12 mouse cellular contexts compared by ENCODE assay signal in genomic region chr7:45369022-45369745, GRCm38 (mm10). TPM values are rescaled to one million over a fixed set of nuclear protein-coding genes. Genes with fewer than 3 reads are reported as not detected.
A peak's percentile ranks its signal among the peaks of the same experiment; 100 is the strongest.
DNase-seq lines count a peak whose midpoint lies in the region; ATAC-seq lines count a peak whose summit lies in the region.
"Had no signal": no experiment of that assay in that cellular context is flagged by ENCODE, and none has a peak within 500 bp of the region (broad histone marks: within the 10 kb centered on the region; RNA-seq: fewer than 3 reads in every experiment).

No protein-coding gene starts in this region.

- H3K9ac ChIP-seq in lung, embryonic 15.5 days: no peak overlapping the region
- peak overlapping the region; percentile 68; the same call in 1 of the 2 replicates for H3K9ac ChIP-seq in hindbrain, embryonic 16.5 days (ENCODE audit: low read depth, low read length)
- H3K9ac ChIP-seq in neural tube, embryonic 15.5 days (replicated peaks): no peak overlapping the region

- DNase-seq in heart, embryonic 10.5 days (ENCODE audit: low spot score): no peak
- no peak for DNase-seq in heart, postnatal 10 days
- DNase-seq in lung, postnatal 36 days: no peak
- DNase-seq in thymus, postnatal 14 days: no peak
- DNase-seq: thymus, postnatal 25 days had no signal

- peaks cover 50% of the 10 kb centered on the region for H3K27me3 ChIP-seq in heart, embryonic 10.5 days (ENCODE audit: insufficient read depth, poor library complexity, severe bottlenecking)
- peaks cover 48% of the 10 kb centered on the region for H3K27me3 ChIP-seq in lung, embryonic 15.5 days
- peaks cover 5% of the 10 kb centered on the region; the same call in 1 of the 2 replicates for H3K27me3 ChIP-seq in hindbrain, embryonic 16.5 days (replicated peaks; ENCODE audit: control insufficient read depth, insufficient read depth, low read length)
- peaks cover 7% of the 10 kb centered on the region; the same call in 1 of the 2 replicates for H3K27me3 ChIP-seq in neural tube, embryonic 15.5 days (replicated peaks)

- H3K27ac ChIP-seq in heart, embryonic 10.5 days: no peak overlapping the region
- H3K27ac ChIP-seq in lung, embryonic 15.5 days: no peak overlapping the region
- H3K27ac ChIP-seq in hindbrain, embryonic 16.5 days (ENCODE audit: low read depth, low read length): no peak overlapping the region
- H3K27ac ChIP-seq in neural tube, embryonic 15.5 days (replicated peaks): no peak overlapping the region
- H3K27ac ChIP-seq: kidney, embryonic 15.5 days had no signal

- intact Hi-C loops in heart, postnatal 10 days (cut with DNase I): no loop called here

- H3K4me2 ChIP-seq in lung, embryonic 15.5 days: peak overlapping the region; percentile 98; the same call in 1 of the 2 replicates
- H3K4me2 ChIP-seq in hindbrain, embryonic 16.5 days (ENCODE audit: low read length): peak overlapping the region; percentile 91
- peak overlapping the region; percentile 95 for H3K4me2 ChIP-seq in neural tube, embryonic 15.5 days

- ATAC-seq in lung, embryonic 15.5 days (ENCODE audit: borderline replicate concordance, extremely low read depth, low FRiP score, low TSS enrichment): no peak
- ATAC-seq in hindbrain, embryonic 16.5 days: no peak
- ATAC-seq in neural tube, embryonic 15.5 days (ENCODE audit: low FRiP score): no peak
- ATAC-seq in CD4-positive, CD25-positive, alpha-beta regulatory T cell, adult 4 months: no peak

- peaks cover 25% of the 10 kb centered on the region for H3K36me3 ChIP-seq in heart, embryonic 10.5 days
- peaks cover 18% of the 10 kb centered on the region for H3K36me3 ChIP-seq in lung, embryonic 15.5 days
- H3K36me3 ChIP-seq in hindbrain, embryonic 16.5 days (ENCODE audit: control insufficient read depth, insufficient read depth, low read length): peaks cover 6% of the 10 kb centered on the region
- peaks cover 18% of the 10 kb centered on the region for H3K36me3 ChIP-seq in neural tube, embryonic 15.5 days

- H3K4me1 ChIP-seq in heart, embryonic 10.5 days: peaks cover 45% of the 10 kb centered on the region
- H3K4me1 ChIP-seq in lung, embryonic 15.5 days: peaks cover 32% of the 10 kb centered on the region
- H3K4me1 ChIP-seq in hindbrain, embryonic 16.5 days (ENCODE audit: control insufficient read depth, insufficient read depth, low read depth, low read length): peaks cover 34% of the 10 kb centered on the region
- H3K4me1 ChIP-seq in neural tube, embryonic 15.5 days: peaks cover 55% of the 10 kb centered on the region

- 68% methylated on average over 16 of the region's 16 CpGs for WGBS in heart, embryonic 10.5 days
- WGBS in lung, embryonic 15.5 days: 75% methylated on average over 16 of the region's 16 CpGs
- WGBS in hindbrain, embryonic 16.5 days: 74% methylated on average over 16 of the region's 16 CpGs
- 72% methylated on average over 16 of the region's 16 CpGs for WGBS in neural tube, embryonic 15.5 days

- H3K9me3 ChIP-seq in heart, embryonic 10.5 days: no peaks in the 10 kb centered on the region
- H3K9me3 ChIP-seq in lung, embryonic 15.5 days: no peaks in the 10 kb centered on the region
- no peaks in the 10 kb centered on the region for H3K9me3 ChIP-seq in hindbrain, embryonic 16.5 days (ENCODE audit: control insufficient read depth, low read length)
- H3K9me3 ChIP-seq in neural tube, embryonic 15.5 days (replicated peaks): no peaks in the 10 kb centered on the region
- H3K9me3 ChIP-seq: kidney, embryonic 15.5 days had no signal

- H3K4me3 ChIP-seq in heart, embryonic 10.5 days: 0 out of 2 replicates have a peak overlapping the region, but pooled peaks have one; percentile 70
- H3K4me3 ChIP-seq in lung, embryonic 15.5 days: no peak overlapping the region
- peak overlapping the region; percentile 54 for H3K4me3 ChIP-seq in hindbrain, embryonic 16.5 days (ENCODE audit: low read length)
- H3K4me3 ChIP-seq in neural tube, embryonic 15.5 days (replicated peaks): peak overlapping the region; percentile 55

RNA-seq across cellular contexts. Expression of gene Lin7b, which starts 1.2 kb away (rescaled TPM):
- polyA plus RNA-seq in heart, embryonic 10.5 days (2016; fragmentation: Nextera tagmentation; extraction: Ambion mirVana): 0.59 and 1.4 TPM in 2 replicates
- total RNA-seq in heart, postnatal 10 days (2021): 1 to 10 TPM in 1 of 2 experiments, under 1 TPM in 1; 0.97 to 1.1 TPM
- 0.60 and 0.92 TPM in 2 replicates for polyA plus RNA-seq in lung, embryonic 15.5 days (2015; fragmentation: Nextera tagmentation; extraction: Ambion mirVana)
- polyA plus RNA-seq in hindbrain, embryonic 16.5 days (2015; fragmentation: Nextera tagmentation; extraction: Ambion mirVana): 41.4 and 70.3 TPM in 2 replicates
- 48.2 and 58.3 TPM in 2 replicates for polyA plus RNA-seq in neural tube, embryonic 15.5 days (2015; fragmentation: Nextera tagmentation; extraction: Ambion mirVana)
- polyA plus RNA-seq in CD4-positive, CD25-positive, alpha-beta regulatory T cell, adult 4 months (2017; shearing (Covaris generic)): not detected
- total RNA-seq: megakaryocyte progenitor cell, adult 5-6 weeks had no signal
- polyA plus RNA-seq: erythroblast, embryonic 14.5 days had no signal

RNA-seq across cellular contexts. Expression of gene Ppfia3, which starts 2.4 kb away (rescaled TPM):
- 2.4 and 2.9 TPM in 2 replicates for polyA plus RNA-seq in heart, embryonic 10.5 days (2016; fragmentation: Nextera tagmentation; extraction: Ambion mirVana)
- under 1 TPM; 0.22 to 0.31 TPM for total RNA-seq in heart, postnatal 10 days (2021)
- polyA plus RNA-seq in lung, embryonic 15.5 days (2015; fragmentation: Nextera tagmentation; extraction: Ambion mirVana): 3.1 TPM in 2 replicates
- 28.5 and 28.6 TPM in 2 replicates for polyA plus RNA-seq in hindbrain, embryonic 16.5 days (2015; fragmentation: Nextera tagmentation; extraction: Ambion mirVana)
- 27.3 and 29.5 TPM in 2 replicates for polyA plus RNA-seq in neural tube, embryonic 15.5 days (2015; fragmentation: Nextera tagmentation; extraction: Ambion mirVana)
- polyA plus RNA-seq in CD4-positive, CD25-positive, alpha-beta regulatory T cell, adult 4 months (2017; shearing (Covaris generic)): not detected
- total RNA-seq: megakaryocyte progenitor cell, adult 5-6 weeks had no signal

RNA-seq across cellular contexts. Expression of gene Snrnp70, which starts 26.4 kb away (rescaled TPM):
- polyA plus RNA-seq in heart, embryonic 10.5 days (2016; fragmentation: Nextera tagmentation; extraction: Ambion mirVana): 173 and 241 TPM in 2 replicates
- 100 to 1,000 TPM; 146 to 161 TPM for total RNA-seq in heart, postnatal 10 days (2021)
- polyA plus RNA-seq in lung, embryonic 15.5 days (2015; fragmentation: Nextera tagmentation; extraction: Ambion mirVana): 224 and 229 TPM in 2 replicates
- 144 and 161 TPM in 2 replicates for polyA plus RNA-seq in hindbrain, embryonic 16.5 days (2015; fragmentation: Nextera tagmentation; extraction: Ambion mirVana)
- polyA plus RNA-seq in neural tube, embryonic 15.5 days (2015; fragmentation: Nextera tagmentation; extraction: Ambion mirVana): 166 and 190 TPM in 2 replicates
- polyA plus RNA-seq in CD4-positive, CD25-positive, alpha-beta regulatory T cell, adult 4 months (2017; shearing (Covaris generic)): 100 to 1,000 TPM in 1 of 2 experiments, 10 to 100 TPM in 1; 82.1 to 130 TPM

RNA-seq across cellular contexts. Expression of gene Hrc, which starts 34.1 kb away (rescaled TPM):
- polyA plus RNA-seq in heart, embryonic 10.5 days (2016; fragmentation: Nextera tagmentation; extraction: Ambion mirVana): 17.9 and 31.4 TPM in 2 replicates
- 100 to 1,000 TPM; 320 to 351 TPM for total RNA-seq in heart, postnatal 10 days (2021)
- 1.7 and 2.3 TPM in 2 replicates for polyA plus RNA-seq in lung, embryonic 15.5 days (2015; fragmentation: Nextera tagmentation; extraction: Ambion mirVana)
- polyA plus RNA-seq in hindbrain, embryonic 16.5 days (2015; fragmentation: Nextera tagmentation; extraction: Ambion mirVana): 0.28 and 0.72 TPM in 2 replicates
- 0.75 and 0.79 TPM in 2 replicates for polyA plus RNA-seq in neural tube, embryonic 15.5 days (2015; fragmentation: Nextera tagmentation; extraction: Ambion mirVana)
- not detected for polyA plus RNA-seq in CD4-positive, CD25-positive, alpha-beta regulatory T cell, adult 4 months (2017; shearing (Covaris generic))
- total RNA-seq: megakaryocyte progenitor cell, adult 5-6 weeks had no signal
- polyA plus RNA-seq: erythroblast, embryonic 14.5 days had no signal

RNA-seq across cellular contexts. Expression of gene Trpm4, which starts 35.6 kb away (rescaled TPM):
- 13.5 and 15.2 TPM in 2 replicates for polyA plus RNA-seq in heart, embryonic 10.5 days (2016; fragmentation: Nextera tagmentation; extraction: Ambion mirVana)
- total RNA-seq in heart, postnatal 10 days (2021): 10 to 100 TPM; 21.0 to 26.1 TPM
- 19.1 and 20.0 TPM in 2 replicates for polyA plus RNA-seq in lung, embryonic 15.5 days (2015; fragmentation: Nextera tagmentation; extraction: Ambion mirVana)
- 13.3 and 14.2 TPM in 2 replicates for polyA plus RNA-seq in hindbrain, embryonic 16.5 days (2015; fragmentation: Nextera tagmentation; extraction: Ambion mirVana)
- 9.4 and 12.0 TPM in 2 replicates for polyA plus RNA-seq in neural tube, embryonic 15.5 days (2015; fragmentation: Nextera tagmentation; extraction: Ambion mirVana)
- polyA plus RNA-seq in CD4-positive, CD25-positive, alpha-beta regulatory T cell, adult 4 months (2017; shearing (Covaris generic)): 10 to 100 TPM; 11.7 to 15.9 TPM

Comparison
In these comparisons a context has a peak if more than half of its experiments do, and no peak if none do; other contexts are left out.
1. RNA of gene Lin7b, which starts 1.2 kb away (polyA plus RNA-seq): 41.4 to 70.3 TPM in hindbrain, embryonic 16.5 days and 48.2 to 58.3 TPM in neural tube, embryonic 15.5 days; 0.60 to 0.92 TPM in lung, embryonic 15.5 days, not detected in CD4-positive, CD25-positive, alpha-beta regulatory T cell, adult 4 months and 0.59 to 1.4 TPM in heart, embryonic 10.5 days; every median in the first group is over 10 times any median in the second.
2. Peak in every context shown above with its lines, with median percentiles within 50 percentile points of each other: H3K4me2 ChIP-seq.